9 mouse cellular contexts compared by ENCODE assay signal in the genomic region with DNA sequence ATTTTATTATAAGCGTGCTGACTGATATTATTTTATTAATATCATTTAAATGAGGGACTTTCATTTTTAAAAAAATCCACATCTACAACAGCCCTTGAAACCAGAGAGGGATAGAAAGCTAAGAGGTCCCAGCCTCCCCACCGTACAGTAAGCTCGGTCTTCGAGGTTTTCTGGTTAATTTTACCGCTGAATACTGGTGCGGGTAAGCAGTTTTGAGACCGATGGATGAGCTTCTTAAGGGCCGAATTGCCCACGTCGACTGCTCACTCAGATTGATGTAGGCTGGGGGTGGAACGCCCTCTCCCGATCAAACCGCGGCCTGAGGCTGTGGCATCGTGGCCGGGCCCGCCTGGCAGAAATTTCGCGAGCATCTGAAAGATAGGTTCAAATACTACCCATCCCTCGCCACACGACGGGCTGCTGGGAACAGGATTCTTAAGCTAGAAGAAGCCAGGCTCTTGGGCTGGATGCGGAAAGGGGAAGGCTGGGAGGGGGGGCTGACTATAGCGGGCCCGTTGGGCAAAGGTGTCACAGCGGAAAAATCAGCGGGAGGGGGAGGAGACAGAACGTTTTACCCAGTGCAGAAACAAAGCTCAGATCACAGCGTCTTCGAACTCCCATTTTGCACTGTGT. TPM values are rescaled to one million over a fixed set of nuclear protein-coding genes. Genes with fewer than 3 reads are reported as not detected.
DNase-seq lines count a peak whose midpoint lies in the region; ATAC-seq and TF ChIP-seq lines count a peak whose summit lies in the region.
"Had no signal": no experiment of that assay in that cellular context is flagged by ENCODE, and none has a peak within 500 bp of the region (broad histone marks: within the 10 kb centered on the region; RNA-seq: fewer than 3 reads in every experiment).

No protein-coding gene starts in this region.

- WGBS in embryonic facial prominence, embryonic 12.5 days, result 3% methylated on average over 30 of the region's 30 CpGs
- WGBS in limb, embryonic 11.5 days, result 3% methylated on average over 30 of the region's 30 CpGs

- peaks cover 10 to 21% of the 10 kb centered on the region in 2 experiments; a peak in 3 of 4 replicates for H3K4me1 ChIP-seq in CH12.LX (ENCODE audit: control insufficient read depth in 1 of 2, insufficient read depth in 2 of 2)
- H3K4me1 ChIP-seq in embryonic facial prominence, embryonic 12.5 days, result peaks cover 37% of the 10 kb centered on the region
- H3K4me1 ChIP-seq in limb, embryonic 11.5 days (ENCODE audit: control insufficient read depth, insufficient read depth, low read length), result peaks cover 8% of the 10 kb centered on the region

- H3K36me3 ChIP-seq in CH12.LX (replicated peaks in 1 of 2; ENCODE audit: control insufficient read depth in 1 of 2, insufficient read depth in 1 of 2, low read length in 1 of 2), result no peaks in the 10 kb centered on the region
- no peaks in the 10 kb centered on the region for H3K36me3 ChIP-seq in embryonic facial prominence, embryonic 12.5 days
- H3K36me3 ChIP-seq in limb, embryonic 11.5 days (ENCODE audit: control insufficient read depth, insufficient read depth, low read length), result no peaks in the 10 kb centered on the region
- H3K36me3 ChIP-seq in splenic B cell, adult 2 months (ENCODE audit: control insufficient read depth, insufficient read depth, low read length, poor library complexity, severe bottlenecking), result no peaks in the 10 kb centered on the region

- H3K27me3 ChIP-seq in CH12.LX (replicated peaks), result peaks cover 93% of the 10 kb centered on the region
- peaks cover 63% of the 10 kb centered on the region for H3K27me3 ChIP-seq in embryonic facial prominence, embryonic 12.5 days
- H3K27me3 ChIP-seq in limb, embryonic 11.5 days (ENCODE audit: control insufficient read depth, insufficient read depth, low read length), result peaks cover 39% of the 10 kb centered on the region
- H3K27me3 ChIP-seq in splenic B cell, adult 2 months (ENCODE audit: control insufficient read depth, insufficient read depth, low read length, poor library complexity, severe bottlenecking), result peaks cover 2% of the 10 kb centered on the region; the same call in 1 of the 2 replicates

- in situ Hi-C loops in CH12.LX (cut with MboI; ENCODE audit: low pct_ligation_motif_present, low pct_unique_long_range_greater_than_20kb, low sequenced_read_pairs), result no loop called here

- H3K4me3 ChIP-seq in gastrocnemius, adult 2 months, result peak overlapping the region; percentile 54
- no peak overlapping the region for H3K4me3 ChIP-seq in CH12.LX (replicated peaks in 1 of 3; ENCODE audit: low read depth in 2 of 3, low read length in 2 of 3, poor library complexity in 1 of 3)
- H3K4me3 ChIP-seq in embryonic facial prominence, embryonic 12.5 days, result peak overlapping the region; percentile 14; the same call in 1 of the 2 replicates
- H3K4me3 ChIP-seq in limb, embryonic 11.5 days (ENCODE audit: low read depth, low read length), result no peak overlapping the region

- intact Hi-C loops in gastrocnemius, adult 2 months (cut with DNase I), result loop anchor here (10.0 kb wide), 1 partner anchor 231 kb away; a partner anchor contains a TSS

- no peak for TF ChIP-seq POLR2A in CH12.LX (IDR thresholded peaks at IDR 0.05; ENCODE audit: low read depth, low read length)

- peak overlapping the region; percentile 17; the same call in 1 of the 2 replicates for H3K4me2 ChIP-seq in CH12.LX (ENCODE audit: insufficient read depth, low read depth, poor library complexity, severe bottlenecking)
- peak overlapping the region; percentile 22; the same call in 1 of the 2 replicates for H3K4me2 ChIP-seq in embryonic facial prominence, embryonic 12.5 days (replicated peaks)
- no peak overlapping the region for H3K4me2 ChIP-seq in limb, embryonic 11.5 days (ENCODE audit: low read depth, severe bottlenecking)

- DNase-seq in gastrocnemius, adult 2 months, result no peak
- no peak for DNase-seq in gastrocnemius, adult 8-10 months (ENCODE audit: low spot score in 2 of 2)
- DNase-seq in CH12.LX (ENCODE audit: extremely low read depth), result peak; percentile 17
- DNase-seq in limb, embryonic 11.5 days (ENCODE audit: low spot score), result peak; percentile 32
- peak; percentile 44 for DNase-seq in splenic B cell, adult 2 months (ENCODE audit: low read depth, low spot score)
- DNase-seq in MN1 (ENCODE audit: low spot score), result no peak
- no peak for DNase-seq in frontal cortex, postnatal 14 days (ENCODE audit: low spot score in 2 of 2)

- TF ChIP-seq RAD21 in CH12.LX (IDR thresholded peaks at IDR 0.05; ENCODE audit: low read depth, low read length), result no peak

- peak overlapping the region; percentile 77 for H3K27ac ChIP-seq in gastrocnemius, adult 2 months
- H3K27ac ChIP-seq in CH12.LX (ENCODE audit: insufficient read depth, low read depth), result no peak overlapping the region
- H3K27ac ChIP-seq in embryonic facial prominence, embryonic 12.5 days, result no peak overlapping the region
- no peak overlapping the region for H3K27ac ChIP-seq in limb, embryonic 11.5 days (replicated peaks; ENCODE audit: low read depth, low read length)
- H3K27ac ChIP-seq: liver, embryonic 14.5 days had no signal

- no peak for ATAC-seq in embryonic facial prominence, embryonic 12.5 days (ENCODE audit: insufficient number of reproducible peaks, insufficient read depth, low FRiP score, low TSS enrichment)
- no peak for ATAC-seq in limb, embryonic 11.5 days (ENCODE audit: insufficient number of reproducible peaks, low FRiP score, low TSS enrichment, low read depth)

- no peak for TF ChIP-seq CTCF in gastrocnemius, adult 2 months (IDR thresholded peaks at IDR 0.05)
- TF ChIP-seq CTCF in CH12.LX (conservative IDR thresholded peaks at IDR 0.05 in 1 of 2, IDR thresholded peaks at IDR 0.05 in 1 of 2; ENCODE audit: low read depth in 2 of 2, low read length in 2 of 2), result no peak

- peaks cover 16% of the 10 kb centered on the region for H3K9me3 ChIP-seq in CH12.LX (replicated peaks; ENCODE audit: low read length)
- no peaks in the 10 kb centered on the region for H3K9me3 ChIP-seq in embryonic facial prominence, embryonic 12.5 days
- no peaks in the 10 kb centered on the region for H3K9me3 ChIP-seq in limb, embryonic 11.5 days (ENCODE audit: control insufficient read depth, low read length)

- no peak overlapping the region for H3K9ac ChIP-seq in CH12.LX (ENCODE audit: insufficient read depth, low read depth)
- H3K9ac ChIP-seq in embryonic facial prominence, embryonic 12.5 days, result no peak overlapping the region
- H3K9ac ChIP-seq in limb, embryonic 11.5 days (ENCODE audit: low read length), result no peak overlapping the region
- H3K9ac ChIP-seq: liver, embryonic 14.5 days had no signal

- no peak for TF ChIP-seq EP300 in CH12.LX (IDR thresholded peaks at IDR 0.05; ENCODE audit: low read length)

- dilution Hi-C loops in CH12.LX (cut with MboI; ENCODE audit: extremely low pct_ligation_motif_present, extremely low pct_unique_long_range_greater_than_20kb, low sequenced_read_pairs), result no loop called here

- no peaks in the 10 kb centered on the region for H3K79me2 ChIP-seq in CH12.LX (replicated peaks; ENCODE audit: control insufficient read depth, extremely low read depth, insufficient read depth, poor library complexity, severe bottlenecking)

TF ChIP-seq in CH12.LX, 34 proteins besides CTCF, POLR2A, EP300 and RAD21:
- TF ChIP-seq HCFC1 (IDR thresholded peaks at IDR 0.05; ENCODE audit: low read depth, low read length), result no peak
- TF ChIP-seq MAZ (IDR thresholded peaks at IDR 0.05; ENCODE audit: low read depth, low read length), result peak; percentile 78

RNA-seq across cellular contexts. Expression of a gene that starts 2.5 kb away (rescaled TPM):
- total RNA-seq in gastrocnemius, adult 2 months (2021), result 10 to 100 TPM; 66.3 to 79.2 TPM
- 10 to 100 TPM; 70.3 to 90.9 (median 79.7) TPM for total RNA-seq in gastrocnemius, adult 8-10 months (2022)
- total RNA-seq in CH12.LX (2012; rRNA removed) (0.29 and 0.64 TPM in 2 replicates), CH12.LX (2014; rRNA removed) (0.18 and 0.21 TPM in 2 replicates)
- 1.7 TPM in 2 replicates for polyA plus RNA-seq in CH12.LX (2012; ENCODE audit: insufficient read length, low read depth)
- 24.1 and 33.2 TPM in 2 replicates for polyA plus RNA-seq in embryonic facial prominence, embryonic 12.5 days (2016; fragmentation: Nextera tagmentation; extraction: Ambion mirVana)
- polyA plus RNA-seq in limb, embryonic 11.5 days (2014; fragmentation: Nextera tagmentation; extraction: Ambion mirVana), result 1.1 and 1.2 TPM in 2 replicates

RNA-seq across cellular contexts. Expression of a gene that starts 47.6 kb away (rescaled TPM):
- not detected for total RNA-seq in gastrocnemius, adult 2 months (2021)
- total RNA-seq in gastrocnemius, adult 8-10 months (2022), result not detected
- not detected in 2 replicates for total RNA-seq in CH12.LX (2012; rRNA removed)
- not detected in 2 replicates for total RNA-seq in CH12.LX (2014; rRNA removed)
- polyA plus RNA-seq in CH12.LX (2012; ENCODE audit: insufficient read length, low read depth), result not detected in 2 replicates
- polyA plus RNA-seq in embryonic facial prominence, embryonic 12.5 days (2016; fragmentation: Nextera tagmentation; extraction: Ambion mirVana), result not detected in 2 replicates
- polyA plus RNA-seq in limb, embryonic 11.5 days (2014; fragmentation: Nextera tagmentation; extraction: Ambion mirVana), result not detected in 2 replicates
- polyA plus RNA-seq: liver, embryonic 14.5 days had no signal

Comparison
In these comparisons a context has a peak if more than half of its experiments do, and no peak if none do; other contexts are left out.
1. DNase-seq: peak in CH12.LX (single experiment), limb, embryonic 11.5 days (single experiment) and splenic B cell, adult 2 months (single experiment); none in gastrocnemius, adult 2 months (single experiment), gastrocnemius, adult 8-10 months (0 of 2), MN1 (single experiment) and frontal cortex, postnatal 14 days (0 of 2).
2. H3K4me3 ChIP-seq: peak in gastrocnemius, adult 2 months (single experiment) and embryonic facial prominence, embryonic 12.5 days (single experiment); none in CH12.LX (0 of 3) and limb, embryonic 11.5 days (single experiment).
3. RNA of a gene that starts 2.5 kb away (total RNA-seq): 70.3 to 90.9 TPM in gastrocnemius, adult 8-10 months and 66.3 to 79.2 TPM in gastrocnemius, adult 2 months; 0.18 to 0.64 TPM in CH12.LX; every median in the first group is over 10 times any median in the second.